Mouse (Mus musculus): ENCODE results near the gene Gngt1.

Gene Gngt1

DNA sequence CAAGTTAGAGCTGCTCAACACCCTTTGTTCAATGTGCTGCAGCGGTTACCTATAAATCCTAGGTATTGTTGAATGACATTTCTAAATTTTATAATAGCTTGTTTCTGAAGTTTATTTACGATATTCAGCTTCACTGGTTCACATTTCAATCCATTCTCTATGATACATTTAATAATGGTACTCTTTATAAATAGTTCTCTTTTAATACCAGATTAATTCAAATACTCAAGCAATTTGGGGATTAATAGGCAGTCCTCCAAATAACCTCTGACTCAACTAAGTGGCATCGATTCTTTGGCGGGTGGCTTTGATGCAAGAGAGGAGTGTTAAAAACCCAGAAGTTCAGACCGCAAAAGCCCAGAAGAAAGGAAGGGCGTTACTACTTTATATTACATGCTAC lies at the start of gene Gngt1:
Gene Gngt1 (plus strand): TSS at position 301 of the 400 bp plus-strand sequence.
- no peak for DNase-seq (ENCODE audit: extremely low read depth, low read depth)

DNA sequence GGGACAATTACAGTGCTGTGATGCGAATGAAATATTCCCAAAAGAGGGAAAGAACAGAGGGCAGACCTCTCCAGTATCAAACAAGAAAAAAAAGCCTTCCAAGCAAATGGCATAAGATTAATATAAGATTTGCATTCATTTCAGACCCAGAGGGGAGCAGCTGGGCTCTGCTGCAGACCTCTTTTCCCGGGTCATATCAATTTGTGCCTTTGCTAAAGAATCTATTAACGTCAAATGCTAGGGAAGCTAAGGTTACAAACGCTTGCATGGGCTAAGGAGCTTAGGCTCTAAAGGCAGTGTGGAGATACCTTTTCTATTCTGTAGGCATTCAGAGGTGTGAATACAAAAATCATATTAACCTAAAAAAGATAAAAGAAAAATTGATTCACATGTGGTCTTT lies 38.6 kb upstream of the Gngt1 start:
- no peak for DNase-seq (ENCODE audit: extremely low read depth, low read depth)

DNA sequence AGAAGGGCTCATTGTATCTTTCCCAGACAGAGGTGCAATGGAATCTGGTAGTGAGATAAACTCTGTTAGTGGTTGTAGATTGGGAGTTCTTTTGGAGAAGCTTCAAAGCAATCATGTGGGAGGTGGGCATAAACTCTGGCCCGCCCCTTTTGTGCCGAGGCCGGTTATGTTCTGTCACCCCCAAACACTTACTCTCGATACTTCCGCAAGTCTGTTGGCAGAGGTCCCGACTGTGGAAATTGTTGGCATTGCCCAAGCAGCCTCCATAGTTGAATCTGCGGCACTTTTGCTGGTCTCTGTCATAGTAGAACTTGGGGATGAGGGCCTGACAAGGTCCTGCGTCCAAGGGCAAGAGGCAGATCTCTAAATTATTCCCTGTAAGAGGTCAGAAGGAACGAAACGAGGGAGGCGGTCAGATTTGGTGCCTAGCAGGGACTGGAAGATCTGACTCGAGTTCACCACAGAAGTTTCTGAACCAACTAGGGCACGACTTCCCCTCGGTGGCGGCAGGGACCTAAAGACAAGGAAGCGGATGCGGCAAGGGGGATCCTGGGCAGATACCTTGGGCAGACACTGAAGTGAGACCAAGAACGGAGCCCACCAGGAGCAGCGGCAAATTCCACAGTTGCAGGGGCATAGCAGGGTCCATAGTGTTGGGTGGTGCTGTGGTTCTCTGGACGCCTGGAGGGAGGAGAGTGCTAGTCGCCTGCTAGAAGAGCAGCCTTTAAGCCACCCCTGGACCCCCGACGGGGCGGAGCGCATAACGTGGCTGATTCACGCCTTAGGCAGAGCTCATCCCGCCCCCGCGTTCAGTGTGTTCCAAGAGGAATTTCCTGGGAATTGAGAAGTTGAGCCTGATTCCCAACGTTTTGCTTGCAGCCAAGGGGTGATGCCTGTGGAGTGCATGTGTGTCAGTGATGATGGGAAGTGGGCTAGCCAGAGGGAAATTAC lies 25.6 kb upstream of the Gngt1 start:
- no peak for DNase-seq (ENCODE audit: extremely low read depth, low read depth)

DNA sequence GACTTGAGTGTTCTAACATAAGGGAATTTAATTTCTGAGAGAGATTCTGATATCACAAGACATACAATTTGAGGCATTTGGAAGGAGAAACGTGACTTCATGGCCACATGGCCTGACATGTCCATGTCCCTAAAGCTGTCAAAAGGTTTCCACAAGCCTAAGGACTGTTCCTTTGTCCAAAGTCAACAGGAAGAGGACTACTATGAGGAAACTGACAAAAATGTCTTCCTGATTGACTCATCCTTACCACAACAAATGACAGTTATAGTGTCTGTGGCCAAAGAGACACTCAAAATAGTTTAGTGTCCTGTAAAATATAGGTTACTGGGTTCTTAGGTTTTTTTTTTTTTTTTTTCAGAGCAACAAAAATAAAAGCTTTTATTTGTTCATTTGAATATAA lies 19.9 kb upstream of the Gngt1 start:
- DNase-seq (ENCODE audit: extremely low read depth, low read depth) = no peak

DNA sequence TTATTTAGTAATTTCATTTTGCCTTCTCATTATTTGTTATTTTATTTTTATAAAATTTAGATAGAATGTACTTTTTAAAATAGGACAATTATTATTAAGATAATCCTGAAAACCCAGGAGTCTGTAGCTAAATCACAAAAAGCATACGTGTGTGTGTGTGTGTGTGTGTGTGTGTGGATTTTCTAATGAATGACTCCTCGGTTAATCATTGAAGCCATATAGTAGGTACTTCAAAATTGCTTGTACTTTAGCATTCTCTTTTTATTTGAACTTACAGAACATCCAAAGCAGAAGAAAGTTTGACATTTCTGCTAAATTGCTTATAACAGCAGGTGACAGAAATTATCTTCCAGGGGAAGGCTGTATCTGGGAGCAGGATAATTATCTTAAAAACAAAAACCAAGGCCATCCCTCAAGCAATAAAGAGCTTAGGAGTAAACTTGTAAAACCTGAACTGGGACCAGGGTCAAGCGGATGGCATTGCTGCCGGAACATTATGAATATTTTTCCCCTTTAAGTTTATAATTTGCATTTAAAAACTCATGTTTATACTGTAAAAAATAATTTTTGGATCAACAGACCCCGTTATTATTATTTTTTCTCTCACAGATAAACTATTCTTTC lies 10.8 kb upstream of the Gngt1 start:
- DNase-seq (ENCODE audit: extremely low read depth, low read depth) = no peak

DNA sequence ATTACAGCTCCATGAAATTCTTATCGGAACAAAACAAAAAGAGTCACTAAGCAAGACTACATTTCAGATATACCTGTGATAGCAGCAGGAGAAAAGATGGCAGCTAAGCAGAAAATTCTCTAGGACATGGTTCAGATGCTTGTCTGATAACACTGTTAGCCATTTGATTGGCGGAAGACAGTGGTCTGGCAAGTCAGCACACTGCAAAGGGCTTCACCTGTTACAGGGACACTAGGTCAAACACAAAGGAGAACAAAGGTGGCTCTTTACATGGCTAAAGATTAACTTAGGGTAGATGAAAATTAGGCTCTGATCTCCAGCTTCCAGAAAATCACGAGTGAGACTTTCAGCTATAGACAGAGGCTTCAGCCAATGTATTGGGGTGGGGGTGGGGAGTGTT lies 4.8 kb upstream of the Gngt1 start, which contains the start of gene Tfpi2:
Gene Tfpi2 (minus strand): TSS at position 170 of the 400 bp plus-strand sequence.
- DNase-seq (ENCODE audit: extremely low read depth, low read depth) = no peak

DNA sequence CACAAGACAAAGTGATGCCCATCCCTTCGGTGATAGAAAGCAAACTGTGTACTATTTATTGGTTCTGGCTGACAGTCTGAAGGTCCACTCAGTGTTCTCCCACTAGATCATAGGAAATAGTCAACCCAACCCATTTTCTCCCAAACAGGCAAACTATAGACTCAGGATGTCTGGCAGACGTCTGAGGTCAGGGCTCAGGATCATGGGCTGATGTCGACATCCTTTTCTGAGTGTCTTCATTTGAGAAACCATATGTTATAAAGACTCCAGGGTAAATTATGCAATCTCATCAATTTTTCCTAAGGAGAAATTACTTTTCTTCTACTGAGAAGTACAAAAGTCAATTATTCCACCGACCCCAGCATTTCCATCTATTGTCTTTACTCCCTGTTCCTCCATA lies 4.5 kb downstream of the Gngt1 start:
- no peak for DNase-seq (ENCODE audit: extremely low read depth, low read depth)

DNA sequence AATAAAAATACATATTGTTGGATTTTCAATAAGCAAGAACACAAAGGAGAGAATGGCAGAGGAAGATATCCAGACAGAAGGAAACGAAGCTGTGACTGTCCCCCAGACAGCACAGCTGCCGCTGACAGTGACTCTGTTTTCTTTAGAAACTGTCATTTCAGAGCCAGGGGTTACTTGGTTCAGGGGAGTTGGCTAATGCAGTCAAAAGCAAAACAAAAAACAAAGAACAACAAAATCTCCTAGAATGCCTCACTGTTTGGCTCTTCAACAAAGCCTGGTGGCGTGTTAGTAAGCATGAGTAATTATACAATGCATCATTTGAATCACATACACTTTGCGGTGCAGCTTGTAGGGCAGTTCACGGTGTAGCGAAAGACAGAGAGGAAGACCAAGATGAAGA lies 5.7 kb downstream of the Gngt1 start:
- no peak for DNase-seq (ENCODE audit: extremely low read depth, low read depth)

DNA sequence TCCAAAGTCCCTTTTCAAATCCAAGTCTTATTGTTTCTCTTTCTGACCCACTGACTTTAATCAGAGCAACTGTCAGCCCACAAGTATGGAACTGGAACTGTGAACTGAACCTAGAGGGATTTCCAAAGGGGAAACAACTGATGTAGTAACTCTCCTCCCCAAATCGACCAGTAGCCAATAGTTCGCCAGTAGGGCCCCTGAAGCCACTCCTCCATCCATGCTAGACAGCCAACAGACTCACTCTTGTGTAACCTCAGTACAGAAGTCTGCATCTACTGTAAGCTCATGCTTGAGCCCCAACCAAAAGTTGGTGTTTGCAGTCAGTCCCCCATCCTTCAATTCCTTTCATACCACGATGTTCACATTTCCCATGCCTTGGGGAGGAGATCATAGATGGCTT lies 7.1 kb downstream of the Gngt1 start:
- DNase-seq (ENCODE audit: extremely low read depth, low read depth) = no peak

DNA sequence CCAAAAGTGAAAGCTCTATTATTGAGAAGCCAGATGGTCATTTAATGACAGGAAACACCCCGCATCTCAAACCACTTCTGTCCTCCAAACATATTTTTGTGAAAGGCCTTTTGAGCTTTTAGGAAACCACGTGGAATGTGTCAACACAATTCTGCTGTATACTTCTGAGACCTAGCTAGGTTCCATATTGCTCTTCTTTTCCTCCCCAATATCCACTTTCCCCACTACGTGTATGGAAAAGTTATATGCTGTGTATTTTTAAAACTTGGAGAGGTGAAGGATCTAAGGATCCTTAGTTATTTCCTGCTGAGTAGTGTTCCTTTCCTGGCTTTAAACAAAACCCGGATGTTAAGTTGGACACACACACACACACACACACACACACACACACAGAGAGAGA lies 9.9 kb downstream of the Gngt1 start:
- no peak for DNase-seq (ENCODE audit: extremely low read depth, low read depth)

DNA sequence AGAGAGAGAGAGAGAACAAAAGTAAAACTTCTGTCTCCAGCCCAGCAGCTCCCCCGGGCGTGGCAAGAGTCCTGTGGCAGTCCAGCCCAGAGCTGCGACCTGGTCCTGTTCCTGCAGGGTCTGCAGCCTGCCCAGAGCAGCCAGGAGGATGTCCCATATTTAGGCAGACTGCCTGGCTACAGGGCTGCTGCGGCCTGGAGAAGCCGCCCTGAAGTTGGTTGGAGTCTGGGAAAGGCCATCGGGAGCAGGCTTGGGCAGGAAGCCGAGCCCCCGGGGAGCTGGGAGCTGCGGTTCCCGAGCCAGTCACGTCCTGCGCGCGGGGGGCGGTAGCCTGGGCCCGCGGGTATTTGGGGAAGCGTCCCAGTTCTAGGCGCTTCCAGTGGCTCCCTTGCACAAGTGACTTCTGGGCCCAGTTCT lies 10.3 kb downstream of the Gngt1 start, which contains the start of gene Gng11:
Gene Gng11 (plus strand): TSS at position 15 of the 417 bp plus-strand sequence.
- DNase-seq (ENCODE audit: extremely low read depth, low read depth) = no peak

DNA sequence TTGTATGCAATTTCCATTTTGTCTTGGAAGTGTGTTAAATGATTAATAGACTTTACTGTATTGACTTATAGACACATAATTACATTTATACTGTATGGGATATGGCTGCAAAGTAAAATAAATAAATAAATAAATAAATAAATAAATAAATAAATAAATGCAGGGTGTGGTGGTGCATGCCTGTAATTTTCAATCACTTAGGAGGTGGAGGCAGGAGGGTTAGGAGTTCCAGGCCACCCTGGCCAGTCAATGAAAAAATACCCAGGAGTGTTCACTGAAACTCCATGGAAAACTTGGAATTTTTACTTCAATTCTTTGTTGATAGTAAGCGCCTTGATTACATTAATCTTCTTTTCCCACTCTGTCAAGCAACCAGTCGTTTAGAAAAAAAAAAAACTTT lies 11.2 kb downstream of the Gngt1 start:
- no peak for DNase-seq (ENCODE audit: extremely low read depth, low read depth)

DNA sequence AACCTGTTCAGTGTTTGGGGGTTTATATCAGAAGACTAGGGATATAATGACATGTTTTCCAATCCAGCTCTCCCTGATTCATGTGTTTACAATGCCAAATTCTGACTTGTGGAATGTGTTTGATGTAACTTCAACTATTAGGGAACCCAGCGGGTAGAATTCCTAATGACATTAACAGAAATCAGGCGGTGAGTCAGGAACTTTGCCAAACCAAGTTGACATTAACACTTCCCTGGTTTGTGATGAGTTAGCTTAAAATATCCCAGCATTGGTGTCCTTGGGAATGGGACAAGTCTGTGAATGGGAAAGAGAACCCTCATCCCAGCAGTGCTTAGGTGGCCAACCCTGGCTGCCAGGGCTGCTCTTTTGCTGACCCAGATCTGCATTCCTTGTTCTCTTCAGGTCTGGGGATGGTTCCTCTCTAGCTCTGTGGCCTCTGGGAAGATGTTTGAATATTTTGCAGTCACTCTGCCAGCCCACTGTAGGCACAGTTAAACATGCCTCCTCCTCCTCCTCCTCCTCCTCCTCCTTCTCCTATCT lies 15.0 kb downstream of the Gngt1 start:
- DNase-seq (ENCODE audit: extremely low read depth, low read depth) = no peak

DNA sequence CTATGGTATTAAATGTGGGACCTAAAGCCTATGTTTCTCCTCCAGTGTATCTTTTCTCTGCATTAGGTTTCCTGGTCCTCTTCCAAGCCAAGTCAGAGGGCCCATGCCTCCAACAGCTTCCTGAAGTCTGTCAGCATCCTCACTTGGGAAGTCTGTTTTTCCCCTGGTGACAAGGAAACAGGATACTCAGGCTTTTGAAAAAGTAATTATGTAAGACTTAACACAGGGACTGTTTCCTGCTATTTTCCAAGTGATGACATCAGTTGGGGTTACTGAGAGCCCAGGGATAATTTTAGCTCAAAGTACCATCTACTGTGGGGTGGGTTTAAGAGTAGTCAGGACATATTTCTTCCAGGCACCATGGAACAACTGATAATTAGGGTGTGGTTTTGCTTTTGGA lies 16.0 kb downstream of the Gngt1 start:
- DNase-seq (ENCODE audit: extremely low read depth, low read depth) = no peak

DNA sequence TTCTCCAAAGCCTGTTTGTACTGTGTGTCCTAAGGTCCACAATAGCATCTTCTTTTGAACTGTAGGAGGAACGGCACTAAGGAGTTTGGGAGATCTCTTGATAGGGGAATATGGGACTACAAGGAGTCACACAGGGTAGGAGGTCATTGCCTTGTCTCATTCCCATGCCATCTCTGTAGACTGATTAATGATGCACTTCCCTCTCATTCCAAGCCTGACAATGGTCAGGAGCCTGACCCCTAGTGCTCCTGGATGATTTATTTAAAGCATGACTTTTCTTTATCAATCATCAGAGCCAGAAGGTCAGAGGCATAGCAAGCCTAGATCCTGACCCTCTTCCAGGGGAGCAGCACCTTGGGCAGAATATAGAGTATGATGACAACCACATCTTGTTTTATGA lies 29.1 kb downstream of the Gngt1 start:
- DNase-seq (ENCODE audit: extremely low read depth, low read depth) = no peak

DNA sequence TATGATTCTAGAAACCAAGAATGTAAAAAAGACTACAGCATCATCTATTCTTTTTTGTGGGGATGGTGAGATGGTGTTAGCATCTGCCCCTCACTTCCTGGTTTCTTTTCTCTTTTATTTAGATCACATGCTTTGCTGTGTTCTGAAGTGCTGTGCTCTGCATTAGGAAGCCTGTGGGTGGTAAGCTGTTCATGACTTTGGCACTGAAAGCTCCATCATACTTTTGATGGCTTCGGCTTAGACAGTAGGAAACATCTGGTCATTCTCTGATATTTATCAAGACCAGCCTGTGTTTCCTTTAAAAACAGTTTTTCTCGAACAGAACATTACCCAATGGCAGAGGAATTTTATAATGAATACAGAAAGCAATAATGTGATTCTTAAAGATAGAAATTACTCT lies 32.8 kb downstream of the Gngt1 start:
- DNase-seq (ENCODE audit: extremely low read depth, low read depth) = no peak

DNA sequence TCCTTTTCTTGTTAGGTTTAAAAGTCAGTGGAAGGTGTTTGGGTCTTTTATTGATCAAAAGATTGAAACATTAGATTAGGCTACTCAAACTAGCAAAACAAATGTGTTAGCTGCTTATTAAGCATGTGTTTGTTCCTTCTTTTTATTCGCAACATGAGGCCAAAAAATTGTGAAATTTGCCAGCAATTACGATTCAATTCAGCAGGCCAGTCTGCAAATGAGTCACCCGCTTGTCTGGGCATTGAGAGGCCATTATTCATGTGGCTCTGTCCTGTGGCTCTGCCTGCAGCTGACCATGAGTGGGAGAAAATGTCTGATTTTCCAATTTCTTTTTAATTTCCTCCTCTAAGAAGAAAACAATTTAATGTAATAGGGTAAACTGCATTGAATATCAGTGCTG lies 37.4 kb downstream of the Gngt1 start:
- no peak for DNase-seq (ENCODE audit: extremely low read depth, low read depth)

DNA sequence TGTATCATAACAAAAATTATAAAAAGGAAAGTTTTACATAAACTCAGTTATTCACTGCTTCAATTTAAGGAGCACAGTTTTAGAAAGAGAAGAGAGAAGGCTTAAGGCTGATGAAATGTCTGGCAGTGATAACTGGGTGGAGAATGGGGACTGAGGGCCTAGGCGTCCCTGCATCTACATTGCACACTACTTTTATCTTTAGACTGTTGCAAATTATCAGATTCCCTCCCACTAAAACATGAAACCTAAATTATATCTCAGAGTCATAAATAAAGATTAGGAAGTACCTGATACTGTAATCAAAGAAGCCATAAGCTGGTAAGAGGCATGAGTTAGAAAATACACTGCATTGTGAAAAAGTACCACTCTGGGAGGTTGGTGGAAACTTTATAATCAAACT lies 48.2 kb downstream of the Gngt1 start:
- no peak for DNase-seq (ENCODE audit: extremely low read depth, low read depth)
